Mouse (Mus musculus): ENCODE data around the gene Sp1.

The Sp1 gene

GRCm38 (mm10) chr15:102433173-102433572 is 27.2 kb downstream of the Sp1 start:
- DNase-seq (ENCODE audit: low read depth, low spot score): no peak

GRCm38 (mm10) chr15:102442490-102442889 is 36.5 kb downstream of the Sp1 start:
- peak; percentile 67 for DNase-seq (ENCODE audit: low read depth, low spot score)

- no peak for DNase-seq (ENCODE audit: low read depth, low spot score)
Measured at GRCm38 (mm10) chr15:102445146-102445545, 39.2 kb downstream of the Sp1 start, which contains the start of gene Amhr2. Amhr2 (plus strand) TSS chr15:102445367.

- DNase-seq (ENCODE audit: low read depth, low spot score): no peak
Measured at GRCm38 (mm10) chr15:102446448-102446847, 40.5 kb downstream of the Sp1 start.

GRCm38 (mm10) chr15:102449366-102449765 is 43.4 kb downstream of the Sp1 start:
- no peak for DNase-seq (ENCODE audit: low read depth, low spot score)

- no peak for DNase-seq (ENCODE audit: low read depth, low spot score)
Measured at GRCm38 (mm10) chr15:102450928-102451327, 45.0 kb downstream of the Sp1 start.

- no peak for DNase-seq (ENCODE audit: low read depth, low spot score)
Measured at GRCm38 (mm10) chr15:102451666-102452430, 45.9 kb downstream of the Sp1 start.

- no peak for DNase-seq (ENCODE audit: low read depth, low spot score)
Measured at GRCm38 (mm10) chr15:102455993-102456392, 50.0 kb downstream of the Sp1 start.

- no peak for DNase-seq (ENCODE audit: low read depth, low spot score)
Measured at GRCm38 (mm10) chr15:102458050-102458736, 52.2 kb downstream of the Sp1 start.

GRCm38 (mm10) chr15:102458904-102459317 is 53.0 kb downstream of the Sp1 start, which contains the start of gene Prr13:
Prr13 (plus strand) TSS chr15:102459028.
- DNase-seq (ENCODE audit: low read depth, low spot score): peak; percentile 77

GRCm38 (mm10) chr15:102459381-102459780 is 53.4 kb downstream of the Sp1 start:
- DNase-seq (ENCODE audit: low read depth, low spot score): no peak

GRCm38 (mm10) chr15:102459847-102460246 is 53.9 kb downstream of the Sp1 start:
- peak; percentile 82 for DNase-seq (ENCODE audit: low read depth, low spot score)

- no peak for DNase-seq (ENCODE audit: low read depth, low spot score)
Measured at GRCm38 (mm10) chr15:102460409-102460808, 54.5 kb downstream of the Sp1 start.

- peak; percentile 66 for DNase-seq (ENCODE audit: low read depth, low spot score)
Measured at GRCm38 (mm10) chr15:102460971-102461370, 55.0 kb downstream of the Sp1 start.

- no peak for DNase-seq (ENCODE audit: low read depth, low spot score)
Measured at GRCm38 (mm10) chr15:102461430-102462075, 55.6 kb downstream of the Sp1 start.

GRCm38 (mm10) chr15:102463666-102464065 is 57.7 kb downstream of the Sp1 start:
- no peak for DNase-seq (ENCODE audit: low read depth, low spot score)

GRCm38 (mm10) chr15:102468675-102469370 is 62.9 kb downstream of the Sp1 start:
- no peak for DNase-seq (ENCODE audit: low read depth, low spot score)

- DNase-seq (ENCODE audit: low read depth, low spot score): peak; percentile 88
Measured at GRCm38 (mm10) chr15:102470183-102470604, 64.3 kb downstream of the Sp1 start, which contains the start of gene Pcbp2. Pcbp2 (plus strand) TSS chr15:102470539.

- DNase-seq (ENCODE audit: low read depth, low spot score): no peak
Measured at GRCm38 (mm10) chr15:102470605-102471294, 64.8 kb downstream of the Sp1 start.

- DNase-seq (ENCODE audit: low read depth, low spot score): no peak
Measured at GRCm38 (mm10) chr15:102471295-102471645, 65.3 kb downstream of the Sp1 start.

- no peak for DNase-seq (ENCODE audit: low read depth, low spot score)
Measured at GRCm38 (mm10) chr15:102471727-102472126, 65.8 kb downstream of the Sp1 start.

Data from c-Kit-negative CD71-positive TER-119-positive erythroid progenitor cells, embryonic 14.5 days (primary cell).